Mouse (Mus musculus) liver, adult 2 months (tissue): ENCODE results near the gene Pik3r3. TPM values are rescaled to one million over a fixed set of nuclear protein-coding genes. Genes with fewer than 3 reads are reported as not detected.
A peak's percentile ranks its signal among the peaks of the same experiment; 100 is the strongest.
"Not testable (repeated sequence)": the region's sequence is repeated elsewhere in the genome, so short reads cannot be mapped to it uniquely, and the experiment has no call there.

Experiments used
- DNase-seq: peaks from one replicate; pipeline ENCODE4 v3.0.0-alpha.2; 2011; ENCODE audit warnings: low read depth, low spot score; ENCODE audit errors: extremely low read depth
- H3K27ac ChIP-seq: fragments of 200-500 bp; replicated peaks from 2 replicates; pipeline ENCODE4 v1.5.1; 2012; ENCODE audit warnings: low read depth, mild to moderate bottlenecking, control low read depth, inconsistent platforms, low read length; ENCODE audit not compliant: insufficient read depth
- H3K27me3 ChIP-seq: fragments of 200-500 bp; 2 replicates; pipeline ENCODE4 v1.6.1; 2012; ENCODE audit warnings: mild to moderate bottlenecking, moderate library complexity, low read length, inconsistent platforms; ENCODE audit not compliant: control insufficient read depth, insufficient read depth
- H3K36me3 ChIP-seq: fragments of 200-500 bp; 2 replicates; pipeline ENCODE4 v1.6.1; 2012; ENCODE audit warnings: low read length, inconsistent platforms; ENCODE audit not compliant: control insufficient read depth, insufficient read depth
- H3K4me1 ChIP-seq: fragments of 200-500 bp; 2 replicates; pipeline ENCODE4 v1.6.1; 2011; ENCODE audit warnings: low read length; ENCODE audit not compliant: control insufficient read depth, insufficient read depth
- H3K4me3 ChIP-seq: fragments of 200-500 bp; 2 replicates; pipeline ENCODE4 v1.5.1; 2011; ENCODE audit warnings: low read depth, mild to moderate bottlenecking, control low read depth, low read length, moderate library complexity; ENCODE audit not compliant: insufficient read depth
- H3K79me2 ChIP-seq: fragments of 200-500 bp; 2 replicates; pipeline ENCODE4 v1.6.1; 2012; ENCODE audit warnings: inconsistent platforms, mild to moderate bottlenecking, low read length, moderate library complexity; ENCODE audit not compliant: control insufficient read depth, insufficient read depth
- H3K9ac ChIP-seq: fragments of 200-500 bp; 2 replicates; pipeline ENCODE4 v1.6.1; 2012; ENCODE audit warnings: low read depth, mild to moderate bottlenecking, control low read depth, inconsistent platforms, low read length
- CTCF ChIP-seq: fragments of 200-500 bp; IDR thresholded peaks from 2 replicates; pipeline ENCODE4 v1.5.1; 2011; ENCODE audit warnings: low read depth, low read length, control low read depth
- POLR2A ChIP-seq: fragments of 200-500 bp; IDR thresholded peaks from 2 replicates; pipeline ENCODE4 v1.6.1; 2011; ENCODE audit warnings: low read length, control low read depth; ENCODE audit not compliant: insufficient read depth; ENCODE audit errors: extremely low read depth
- WGBS: fragments of 180-500 bp; shearing (Covaris S2); methylation state at CpG from one replicate; pipeline ENCODE4 v1.1.7; 2018; 5-methylcytosine and 5-hydroxymethylcytosine counted together
- polyA plus RNA-seq: library from polyadenylated mRNA; depleted of rRNA; stranded (reverse); fragments of >200 nt; gene quantifications from 2 replicates; pipeline ENCODE4 v1.2.3, GENCODE M21; 2012
- total RNA-seq: library from RNA; depleted of rRNA; stranded (reverse); fragments of >200 nt; gene quantifications from 2 replicates; pipeline ENCODE4 v1.2.3, GENCODE M21; 2014

Pik3r3 gene
- total and polyA plus RNA-seq, 2 experiments, result 1.3 to 1.4 TPM

- Histone ChIP-seq H3K36me3 (no peaks in the 10 kb centered on the region), H3K27ac (peak overlapping the region; percentile 77; the same call in 1 of the 2 replicates), H3K79me2 (no peaks in the 10 kb centered on the region), H3K9ac (peak overlapping the region; percentile 88), H3K4me3 (peak overlapping the region; percentile 81), H3K27me3 (no peaks in the 10 kb centered on the region), H3K4me1 (peaks cover 2% of the 10 kb centered on the region; the same call in 1 of the 2 replicates)
- 4% methylated on average over 23 of the region's 23 CpGs for WGBS
- TF ChIP-seq CTCF, result no peak
- TF ChIP-seq POLR2A, result no peak
- peak; percentile 18 for DNase-seq
These were observed 801 bp downstream of the Pik3r3 start for GRCm38 (mm10) chr4:116221996-116222842.

GRCm38 (mm10) chr4:116222843-116223119 lies 1.4 kb downstream of the Pik3r3 start:
- 38% methylated on average over 6 of the region's 6 CpGs for WGBS
- Histone ChIP-seq H3K4me1 (peaks cover 2% of the 10 kb centered on the region; the same call in 1 of the 2 replicates), H3K4me3 (peak overlapping the region; percentile 23; the same call in 1 of the 2 replicates), H3K36me3 (no peaks in the 10 kb centered on the region), H3K27me3 (no peaks in the 10 kb centered on the region), H3K79me2 (no peaks in the 10 kb centered on the region), H3K27ac (no peak overlapping the region), H3K9ac (no peak overlapping the region)
- DNase-seq, result peak; percentile 3
- no peak for TF ChIP-seq POLR2A
- no peak for TF ChIP-seq CTCF

DNA sequence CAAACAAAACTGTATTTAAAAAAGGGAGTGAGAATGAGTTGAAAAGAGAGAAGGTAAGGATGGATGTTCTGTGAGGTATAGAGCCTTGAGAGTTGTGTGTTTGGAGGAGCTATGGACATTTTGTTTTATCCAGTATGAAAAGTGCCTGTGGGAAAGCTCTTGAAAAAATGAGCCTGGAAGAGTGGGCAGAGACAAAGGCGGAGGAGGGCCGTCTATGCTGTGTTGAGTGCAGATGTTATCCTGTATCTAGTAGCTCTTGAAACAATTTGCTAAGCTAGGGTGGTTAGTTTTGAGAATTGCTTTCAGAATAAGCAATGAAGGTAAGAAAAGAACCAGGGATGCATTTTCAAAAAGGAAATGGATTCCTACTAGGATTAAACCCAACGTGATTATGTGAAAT lies 22.0 kb downstream of the Pik3r3 start:
- H3K4me3 ChIP-seq, result no peak overlapping the region
- WGBS, result 87% methylated on average over 3 of the region's 3 CpGs
- TF ChIP-seq CTCF (no peak), POLR2A (no peak)

DNA sequence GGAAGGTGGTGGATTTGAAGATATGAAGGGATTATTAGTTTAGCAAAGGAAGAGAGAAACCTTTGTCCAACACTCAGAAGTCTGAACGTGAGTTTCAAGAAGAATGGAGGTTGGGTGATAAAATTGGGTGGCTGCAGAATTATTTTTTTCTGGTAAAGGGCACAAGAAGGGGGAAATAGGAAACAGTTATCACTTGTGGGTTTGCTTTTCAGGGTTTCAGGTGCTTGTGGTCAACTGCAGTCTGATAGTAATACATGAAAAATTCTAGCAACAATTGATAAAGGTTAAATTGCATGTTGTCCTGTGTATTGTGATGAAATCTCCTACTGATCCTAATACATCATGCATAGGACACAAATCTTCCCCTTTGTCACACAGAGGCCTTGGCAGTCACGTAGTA lies 22.8 kb downstream of the Pik3r3 start:
- Histone ChIP-seq H3K9ac (no peak overlapping the region), H3K79me2 (no peaks in the 10 kb centered on the region), H3K4me1 (no peaks in the 10 kb centered on the region), H3K36me3 (no peaks in the 10 kb centered on the region), H3K4me3 (no peak overlapping the region), H3K27me3 (no peaks in the 10 kb centered on the region), H3K27ac (no peak overlapping the region)
- WGBS, result 76% methylated on average over 2 of the region's 2 CpGs
- TF ChIP-seq CTCF (no peak), POLR2A (no peak)
- DNase-seq, result no peak

More for the DNA sequence above, 22.0 kb downstream of the Pik3r3 start:
- no peak overlapping the region for H3K27ac ChIP-seq
- H3K27me3 ChIP-seq, result no peaks in the 10 kb centered on the region
- DNase-seq, result no peak
- H3K9ac ChIP-seq, result no peak overlapping the region
- H3K4me1 ChIP-seq, result no peaks in the 10 kb centered on the region
- no peaks in the 10 kb centered on the region for H3K36me3 ChIP-seq
- no peaks in the 10 kb centered on the region for H3K79me2 ChIP-seq

GRCm38 (mm10) chr4:116245926-116246325 lies 24.5 kb downstream of the Pik3r3 start:
- TF ChIP-seq CTCF, result peak; percentile 50; the same call in 1 of the 2 replicates
- H3K9ac ChIP-seq, H3K4me3 ChIP-seq, H3K79me2 ChIP-seq, H3K4me1 ChIP-seq, H3K36me3 ChIP-seq, H3K27ac ChIP-seq, H3K27me3 ChIP-seq: not testable (repeated sequence)
- DNase-seq, result peak; percentile 31
- 60% methylated on average over 3 of the region's 3 CpGs for WGBS

GRCm38 (mm10) chr4:116249986-116250385 lies 28.6 kb downstream of the Pik3r3 start:
- 93% methylated on average over 3 of the region's 3 CpGs for WGBS
- no peak for TF ChIP-seq POLR2A
- Histone ChIP-seq H3K4me1 (no peaks in the 10 kb centered on the region), H3K4me3 (no peak overlapping the region), H3K27ac (no peak overlapping the region), H3K9ac (no peak overlapping the region), H3K27me3 (no peaks in the 10 kb centered on the region), H3K36me3 (no peaks in the 10 kb centered on the region), H3K79me2 (no peaks in the 10 kb centered on the region)
- DNase-seq, result no peak
